Mouse (Mus musculus) cortical plate, adult 2 months (tissue): Measurements from ENCODE around the gene Bax.

Source experiments
- CTCF ChIP-seq: fragments of 200-500 bp; IDR thresholded peaks from 2 replicates; pipeline ENCODE4 v1.5.1; 2011; ENCODE audit warnings: mild to moderate bottlenecking, control low read depth, low read length; ENCODE audit not compliant: insufficient read depth; ENCODE audit errors: extremely low read depth
- POLR2A ChIP-seq: fragments of 200-500 bp; IDR thresholded peaks from 2 replicates; pipeline ENCODE4 v1.6.1; 2011; ENCODE audit warnings: mild to moderate bottlenecking, low read length, control low read depth; ENCODE audit not compliant: insufficient read depth; ENCODE audit errors: extremely low read depth

DNA sequence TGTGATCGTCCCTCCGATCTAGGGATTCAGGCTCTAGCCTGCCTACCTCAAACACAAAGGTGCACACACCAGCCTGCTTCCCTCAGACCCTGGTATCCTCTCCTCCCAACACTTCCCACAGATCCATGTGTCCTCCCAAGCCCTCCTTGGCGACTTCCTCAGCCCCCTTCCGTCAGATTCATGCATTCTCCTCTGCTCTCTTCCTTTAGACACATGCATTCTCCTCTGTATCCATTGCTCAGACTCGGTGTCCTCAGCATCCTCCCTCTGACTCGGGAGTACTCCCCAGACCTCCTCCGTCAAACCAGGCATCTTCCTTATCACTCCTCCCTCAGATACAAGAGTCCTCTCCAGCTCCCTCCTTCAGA lies 32.9 kb downstream of the Bax start:
- TF ChIP-seq CTCF (no peak), POLR2A (no peak)
